Mouse (Mus musculus) CH12.LX (cell line): ENCODE measurements around the gene Pglyrp3. TPM values are rescaled to one million over a fixed set of nuclear protein-coding genes. Genes with fewer than 3 reads are reported as not detected.

Experiments used
- DNase-seq: peaks from one replicate; pipeline ENCODE4 v3.0.0-alpha.2; 2013; ENCODE audit errors: extremely low read depth
- H3K27ac ChIP-seq: 2 replicates; pipeline ENCODE4 v1.5.1; 2012; ENCODE audit warnings: low read depth, mild to moderate bottlenecking, control low read depth, moderate library complexity; ENCODE audit not compliant: insufficient read depth
- H3K27me3 ChIP-seq: replicated peaks from 2 replicates; pipeline ENCODE3; 2012; ENCODE audit warnings: inconsistent platforms
- H3K36me3 ChIP-seq, 2 experiments: replicated peaks in 1 of 2; 2 replicates each; pipeline versions ENCODE3 to v1.6.1; 2012; ENCODE audit warnings: inconsistent platforms in 1 of 2, low read length in 1 of 2, mild to moderate bottlenecking in 1 of 2, mixed read lengths in 1 of 2, moderate library complexity in 1 of 2; ENCODE audit not compliant: control insufficient read depth in 1 of 2, insufficient read depth in 1 of 2
- H3K4me1 ChIP-seq, 2 experiments: 2 replicates each; pipeline ENCODE4 v1.6.1; 2012; ENCODE audit warnings: inconsistent platforms in 1 of 2, moderate library complexity in 1 of 2; ENCODE audit not compliant: insufficient read depth in 2 of 2, control insufficient read depth in 1 of 2
- H3K4me2 ChIP-seq: 2 replicates; pipeline ENCODE4 v1.6.1; 2012; ENCODE audit warnings: low read depth, mild to moderate bottlenecking, control low read depth; ENCODE audit not compliant: poor library complexity, insufficient read depth, severe bottlenecking
- H3K4me3 ChIP-seq, 3 experiments: fragments of 150-350 bp in 1 of 3; sonication (generic) in 1 of 3; replicated peaks in 1 of 3; 2 replicates each; pipeline versions ENCODE3 to v1.5.1; 2011 to 2012; ENCODE audit warnings: low read depth in 2 of 3, low read length in 2 of 3, mild to moderate bottlenecking in 2 of 3, moderate library complexity in 2 of 3, control low read depth in 1 of 3, improper control_type of control experiment in 1 of 3, inconsistent platforms in 1 of 3, mixed read lengths in 1 of 3; ENCODE audit not compliant: poor library complexity in 1 of 3
- H3K79me2 ChIP-seq: replicated peaks from 2 replicates; pipeline ENCODE4 v1.6.1; 2012; ENCODE audit warnings: mild to moderate bottlenecking, moderate library complexity; ENCODE audit not compliant: control insufficient read depth, poor library complexity, insufficient read depth, severe bottlenecking; ENCODE audit errors: extremely low read depth
- H3K9ac ChIP-seq: 2 replicates; pipeline ENCODE4 v1.6.1; 2012; ENCODE audit warnings: low read depth, mild to moderate bottlenecking, control low read depth, moderate library complexity; ENCODE audit not compliant: insufficient read depth
- H3K9me3 ChIP-seq: replicated peaks from 2 replicates; pipeline ENCODE3; 2012; ENCODE audit warnings: low read length, inconsistent platforms, mixed read lengths
- BHLHE40 ChIP-seq: IDR thresholded peaks from 2 replicates; pipeline ENCODE4 v1.6.1; 2011; ENCODE audit warnings: mild to moderate bottlenecking, low read depth, low read length, improper control_type of control experiment
- CHD1 ChIP-seq: IDR thresholded peaks from 2 replicates; pipeline ENCODE4 v1.6.1; 2012; ENCODE audit warnings: low read depth, low read length, improper control_type of control experiment, inconsistent platforms
- CHD2 ChIP-seq: IDR thresholded peaks from 2 replicates; pipeline ENCODE4 v1.6.1; 2011; ENCODE audit warnings: low read length, improper control_type of control experiment
- CTCF ChIP-seq, 2 experiments: IDR thresholded peaks in 1 of 2; conservative IDR thresholded peaks in 1 of 2; 2 replicates each; pipeline ENCODE4 v1.5.1; 2011 to 2012; ENCODE audit warnings: low read depth in 2 of 2, low read length in 2 of 2, improper control_type of control experiment in 1 of 2, inconsistent platforms in 1 of 2, mild to moderate bottlenecking in 1 of 2, moderate library complexity in 1 of 2
- EP300 ChIP-seq: IDR thresholded peaks from 2 replicates; pipeline ENCODE4 v1.6.1; 2011; ENCODE audit warnings: low read length, improper control_type of control experiment
- HCFC1 ChIP-seq: IDR thresholded peaks from 2 replicates; pipeline ENCODE4 v1.6.1; 2012; ENCODE audit warnings: low read depth, mild to moderate bottlenecking, inconsistent platforms, low read length, improper control_type of control experiment
- IRF4 ChIP-seq: IDR thresholded peaks from 2 replicates; pipeline ENCODE4 v1.6.1; 2014; ENCODE audit warnings: low read depth, mild to moderate bottlenecking, inconsistent platforms, low read length, improper control_type of control experiment
- KAT2A ChIP-seq: IDR thresholded peaks from 2 replicates; pipeline ENCODE4 v1.6.1; 2012; ENCODE audit warnings: low read length, improper control_type of control experiment, inconsistent platforms; ENCODE audit not compliant: insufficient replicate concordance
- MAX ChIP-seq: IDR thresholded peaks from 2 replicates; pipeline ENCODE4 v1.6.1; 2011; ENCODE audit warnings: low read length, improper control_type of control experiment
- MAZ ChIP-seq: IDR thresholded peaks from 2 replicates; pipeline ENCODE4 v1.6.1; 2012; ENCODE audit warnings: low read depth, mild to moderate bottlenecking, inconsistent platforms, low read length, improper control_type of control experiment, moderate library complexity
- MEF2A ChIP-seq: IDR thresholded peaks from 2 replicates; pipeline ENCODE4 v1.6.1; 2014; ENCODE audit warnings: low read depth, mild to moderate bottlenecking, inconsistent platforms, low read length, improper control_type of control experiment, borderline replicate concordance
- MXI1 ChIP-seq: IDR thresholded peaks from 2 replicates; pipeline ENCODE4 v1.6.1; 2011; ENCODE audit warnings: mild to moderate bottlenecking, low read depth, low read length, improper control_type of control experiment
- MYC ChIP-seq: IDR thresholded peaks from 2 replicates; pipeline ENCODE4 v1.6.1; 2011; ENCODE audit warnings: low read depth, mild to moderate bottlenecking, improper control_type of control experiment, low read length
- NRF1 ChIP-seq: IDR thresholded peaks from 2 replicates; pipeline ENCODE4 v1.6.1; 2014; ENCODE audit warnings: low read depth, mild to moderate bottlenecking, inconsistent platforms, low read length, improper control_type of control experiment, moderate library complexity
- RAD21 ChIP-seq: IDR thresholded peaks from 2 replicates; pipeline ENCODE4 v1.6.1; 2011; ENCODE audit warnings: low read depth, mild to moderate bottlenecking, low read length, improper control_type of control experiment, moderate library complexity
- SIN3A ChIP-seq: IDR thresholded peaks from 2 replicates; pipeline ENCODE4 v1.6.1; 2012; ENCODE audit warnings: low read length, improper control_type of control experiment, inconsistent platforms
- SMC3 ChIP-seq: IDR thresholded peaks from 2 replicates; pipeline ENCODE4 v1.6.1; 2011; ENCODE audit warnings: low read depth, low read length, improper control_type of control experiment
- TBP ChIP-seq: conservative IDR thresholded peaks from 2 replicates; pipeline ENCODE4 v1.6.1; 2011; ENCODE audit warnings: low read depth, low read length, improper control_type of control experiment
- TCF12 ChIP-seq: IDR thresholded peaks from 2 replicates; pipeline ENCODE4 v1.6.1; 2014; ENCODE audit warnings: low read depth, mild to moderate bottlenecking, inconsistent platforms, low read length, improper control_type of control experiment
- UBTF ChIP-seq: IDR thresholded peaks from 2 replicates; pipeline ENCODE4 v1.6.1; 2012; ENCODE audit warnings: low read depth, mild to moderate bottlenecking, inconsistent platforms, low read length, improper control_type of control experiment, moderate library complexity
- USF1 ChIP-seq: IDR thresholded peaks from 2 replicates; pipeline ENCODE4 v1.6.1; 2014; ENCODE audit warnings: low read depth, mild to moderate bottlenecking, inconsistent platforms, low read length, improper control_type of control experiment
- ZMIZ1 ChIP-seq: IDR thresholded peaks from 2 replicates; pipeline ENCODE4 v1.6.1; 2012; ENCODE audit warnings: low read depth, mild to moderate bottlenecking, inconsistent platforms, low read length, improper control_type of control experiment
- ZNF384 ChIP-seq: IDR thresholded peaks from 2 replicates; pipeline ENCODE4 v1.6.1; 2012; ENCODE audit warnings: low read depth, low read length, improper control_type of control experiment, inconsistent platforms
- dilution Hi-C: fragments of 300-500 bp; cut with MboI; formaldehyde crosslinking; loops from 2 replicates; pipeline ENCODE4 v1.14.3; 2020; ENCODE audit warnings: low sequenced_read_pairs; ENCODE audit not compliant: extremely low pct_unique_long_range_greater_than_20kb, extremely low pct_ligation_motif_present
- in situ Hi-C: fragments of 300-500 bp; cut with MboI; formaldehyde crosslinking; loops from 3 replicates; pipeline ENCODE4 v1.14.3; 2019; ENCODE audit warnings: low sequenced_read_pairs, low pct_ligation_motif_present, low pct_unique_long_range_greater_than_20kb, mixed read lengths
- polyA plus RNA-seq: library from polyadenylated mRNA; unstranded; fragments of >175 nt; gene quantifications from 2 replicates; pipeline ENCODE4 v1.2.1, GENCODE M21; 2012; ENCODE audit warnings: low read depth; ENCODE audit not compliant: insufficient read length
- total RNA-seq, 2 experiments: library from RNA; depleted of rRNA; stranded (reverse); fragments of 300-350 nt in 1 of 2; fragments of >200 nt in 1 of 2; gene quantifications; 2 replicates each; pipeline ENCODE4 v1.2.3; 2012 to 2014

The Pglyrp3 gene
- total and polyA plus RNA-seq, 3 experiments: not detected

GRCm38 (mm10) chr3:92033203-92033602 is 18.8 kb downstream of the Pglyrp3 start:
- no peak overlapping the region for H3K9ac ChIP-seq
- H3K4me1 ChIP-seq: no peaks in the 10 kb centered on the region
- no peak overlapping the region for H3K4me2 ChIP-seq
- in situ Hi-C loops (no loop called here), dilution Hi-C loops (no loop called here)
- H3K9me3 ChIP-seq: peaks cover 63% of the 10 kb centered on the region
- TF ChIP-seq NRF1 (no peak), EP300 (no peak), TBP (no peak), ZNF384 (no peak), ZMIZ1 (no peak), MEF2A (no peak), SMC3 (no peak), MXI1 (no peak), IRF4 (no peak), UBTF (no peak), HCFC1 (no peak), CHD2 (no peak), CTCF (conservative IDR thresholded peaks at IDR 0.05 in 1 of 2, IDR thresholded peaks at IDR 0.05 in 1 of 2; ENCODE audit: low read depth in 2 of 2, low read length in 2 of 2) (no peak), RAD21 (no peak)
- no peak overlapping the region for H3K27ac ChIP-seq
- H3K79me2 ChIP-seq: no peaks in the 10 kb centered on the region
- no peak for DNase-seq
- no peaks in the 10 kb centered on the region for H3K36me3 ChIP-seq
- H3K4me3 ChIP-seq: no peak overlapping the region
- H3K27me3 ChIP-seq: no peaks in the 10 kb centered on the region

GRCm38 (mm10) chr3:92033892-92034291 is 19.5 kb downstream of the Pglyrp3 start:
- Histone ChIP-seq H3K4me1 (no peaks in the 10 kb centered on the region), H3K9me3 (peaks cover 69% of the 10 kb centered on the region), H3K4me3 (no peak overlapping the region), H3K9ac (no peak overlapping the region), H3K36me3 (no peaks in the 10 kb centered on the region), H3K79me2 (no peaks in the 10 kb centered on the region), H3K27me3 (no peaks in the 10 kb centered on the region), H3K4me2 (no peak overlapping the region), H3K27ac (no peak overlapping the region)
- dilution Hi-C loops: no loop called here
- TF ChIP-seq CHD1 (no peak), KAT2A (no peak), MAZ (no peak), IRF4 (no peak), USF1 (no peak), ZMIZ1 (no peak), SIN3A (no peak), TCF12 (no peak), MYC (no peak), BHLHE40 (no peak), MAX (no peak), MXI1 (no peak)
- in situ Hi-C loops: no loop called here
- DNase-seq: no peak
